Comparison of ENCODE assay signal across 8 mouse cellular contexts in the genomic region with DNA sequence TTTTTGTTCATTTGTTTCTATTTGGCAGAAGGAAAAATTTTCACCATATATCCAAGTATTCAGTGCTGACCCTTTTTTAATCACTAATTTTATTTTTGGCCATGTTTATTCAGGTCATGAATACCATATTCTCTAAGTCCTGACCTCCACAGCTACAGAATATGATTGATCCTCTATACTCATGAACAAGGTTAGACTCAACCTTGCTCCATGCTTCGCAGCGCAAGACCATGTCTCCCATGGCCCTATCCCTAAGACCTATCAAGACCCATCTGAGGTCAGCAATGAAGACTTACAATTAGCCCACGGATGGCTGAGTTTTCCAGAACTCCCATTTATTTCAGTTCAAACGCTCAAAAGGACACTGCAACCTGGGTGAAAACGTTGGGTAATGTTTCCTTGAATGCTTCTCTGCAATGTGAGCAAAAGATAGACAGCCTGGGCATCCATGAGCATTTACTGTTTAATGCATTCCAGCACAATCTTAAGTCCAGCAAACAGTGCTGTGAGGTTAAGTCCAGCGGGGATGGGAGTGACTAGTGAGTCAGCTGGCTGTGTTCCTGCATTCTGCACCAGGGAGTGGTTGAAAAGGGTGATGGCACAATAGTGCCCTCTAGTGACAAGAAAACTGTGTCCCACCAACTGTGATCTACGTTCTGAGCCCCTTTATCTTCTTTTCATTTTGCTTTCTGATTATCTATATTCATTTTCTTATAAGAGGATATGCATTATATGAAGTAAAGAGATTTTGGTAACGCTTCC.
A peak's percentile ranks its signal among the peaks of the same experiment; 100 is the strongest.
DNase-seq lines count a peak whose midpoint lies in the region; ATAC-seq and TF ChIP-seq lines count a peak whose summit lies in the region.

No protein-coding gene starts in this region.

- H3K36me3 ChIP-seq in midbrain, embryonic 11.5 days (ENCODE audit: control insufficient read depth, insufficient read depth, low read length): no peaks in the 10 kb centered on the region
- H3K36me3 ChIP-seq in midbrain, embryonic 15.5 days (replicated peaks): no peaks in the 10 kb centered on the region
- H3K36me3 ChIP-seq in forebrain, embryonic 13.5 days (ENCODE audit: poor library complexity, severe bottlenecking): no peaks in the 10 kb centered on the region
- no peaks in the 10 kb centered on the region for H3K36me3 ChIP-seq in limb, embryonic 14.5 days (ENCODE audit: control insufficient read depth, insufficient read depth, low read length)

- no peak overlapping the region for H3K4me3 ChIP-seq in midbrain, embryonic 11.5 days (ENCODE audit: low read depth, low read length)
- no peak overlapping the region for H3K4me3 ChIP-seq in midbrain, embryonic 15.5 days
- no peak overlapping the region for H3K4me3 ChIP-seq in forebrain, embryonic 13.5 days
- H3K4me3 ChIP-seq in limb, embryonic 14.5 days (replicated peaks; ENCODE audit: low read length): no peak overlapping the region

- H3K4me1 ChIP-seq in midbrain, embryonic 11.5 days (ENCODE audit: control insufficient read depth, insufficient read depth, low read length): no peaks in the 10 kb centered on the region
- H3K4me1 ChIP-seq in midbrain, embryonic 15.5 days: no peaks in the 10 kb centered on the region
- no peaks in the 10 kb centered on the region for H3K4me1 ChIP-seq in forebrain, embryonic 13.5 days
- H3K4me1 ChIP-seq in limb, embryonic 14.5 days (ENCODE audit: control insufficient read depth, insufficient read depth, low read length): no peaks in the 10 kb centered on the region

- H3K27me3 ChIP-seq in midbrain, embryonic 11.5 days (ENCODE audit: control insufficient read depth, insufficient read depth, low read length): no peaks in the 10 kb centered on the region
- no peaks in the 10 kb centered on the region for H3K27me3 ChIP-seq in midbrain, embryonic 15.5 days (replicated peaks)
- H3K27me3 ChIP-seq in forebrain, embryonic 13.5 days: no peaks in the 10 kb centered on the region
- no peaks in the 10 kb centered on the region for H3K27me3 ChIP-seq in limb, embryonic 14.5 days (ENCODE audit: control insufficient read depth, insufficient read depth, low read length)

- peak; percentile 88 for ATAC-seq in midbrain, embryonic 11.5 days (ENCODE audit: low FRiP score)
- no peak for ATAC-seq in midbrain, embryonic 15.5 days (replicated peaks)
- peak; percentile 65; the same call in 1 of the 2 replicates for ATAC-seq in forebrain, embryonic 13.5 days
- ATAC-seq in limb, embryonic 14.5 days (ENCODE audit: low FRiP score, low read depth): no peak
- no peak for ATAC-seq in erythroblast, adult 5-6 weeks (replicated peaks; ENCODE audit: low FRiP score, poor library complexity, severe bottlenecking)

- DNase-seq in midbrain, embryonic 11.5 days (ENCODE audit: low spot score, missing footprints): peak; percentile 89
- peak; percentile 70 for DNase-seq in brain, adult 2 months (ENCODE audit: low read depth, low spot score)
- DNase-seq in kidney, adult 9 months: peak; percentile 67
- peak; percentile 74 for DNase-seq in limb, embryonic 14.5 days (ENCODE audit: low spot score)
- DNase-seq in retina, postnatal 1 day: peak; percentile 76

- H3K9ac ChIP-seq in midbrain, embryonic 11.5 days (ENCODE audit: low read length): no peak overlapping the region
- no peak overlapping the region for H3K9ac ChIP-seq in midbrain, embryonic 15.5 days
- no peak overlapping the region for H3K9ac ChIP-seq in forebrain, embryonic 13.5 days
- H3K9ac ChIP-seq in limb, embryonic 14.5 days (ENCODE audit: low read depth, low read length, severe bottlenecking): no peak overlapping the region

- H3K27ac ChIP-seq in midbrain, embryonic 11.5 days (ENCODE audit: low read depth, low read length): no peak overlapping the region
- H3K27ac ChIP-seq in midbrain, embryonic 15.5 days: no peak overlapping the region
- no peak overlapping the region for H3K27ac ChIP-seq in forebrain, embryonic 13.5 days
- no peak overlapping the region for H3K27ac ChIP-seq in limb, embryonic 14.5 days (replicated peaks; ENCODE audit: low read depth, low read length)

- H3K4me2 ChIP-seq in midbrain, embryonic 11.5 days: no peak overlapping the region
- no peak overlapping the region for H3K4me2 ChIP-seq in midbrain, embryonic 15.5 days
- no peak overlapping the region for H3K4me2 ChIP-seq in forebrain, embryonic 13.5 days
- no peak overlapping the region for H3K4me2 ChIP-seq in limb, embryonic 14.5 days (replicated peaks; ENCODE audit: low read depth, low read length, severe bottlenecking)

- WGBS in midbrain, embryonic 11.5 days: 52% methylated on average over 8 of the region's 8 CpGs
- 52% methylated on average over 8 of the region's 8 CpGs for WGBS in midbrain, embryonic 15.5 days
- WGBS in forebrain, embryonic 13.5 days: 49% methylated on average over 8 of the region's 8 CpGs
- WGBS in limb, embryonic 14.5 days: 58% methylated on average over 8 of the region's 8 CpGs

- TF ChIP-seq POLR2A in limb, embryonic 14.5 days (IDR thresholded peaks at IDR 0.05; ENCODE audit: borderline replicate concordance, extremely low read depth, insufficient read depth, insufficient read length): no peak

- H3K9me3 ChIP-seq in midbrain, embryonic 11.5 days (ENCODE audit: control insufficient read depth, low read length): no peaks in the 10 kb centered on the region
- H3K9me3 ChIP-seq in midbrain, embryonic 15.5 days: no peaks in the 10 kb centered on the region
- H3K9me3 ChIP-seq in forebrain, embryonic 13.5 days (replicated peaks): no peaks in the 10 kb centered on the region
- H3K9me3 ChIP-seq in limb, embryonic 14.5 days (ENCODE audit: control insufficient read depth, low read length): no peaks in the 10 kb centered on the region

Comparison
In these comparisons a context has a peak if more than half of its experiments do, and no peak if none do; other contexts are left out.
1. ATAC-seq: peak in midbrain, embryonic 11.5 days (single experiment) and forebrain, embryonic 13.5 days (single experiment); none in midbrain, embryonic 15.5 days (single experiment), limb, embryonic 14.5 days (single experiment) and erythroblast, adult 5-6 weeks (single experiment).
2. Peak in every context shown above with its lines, with median percentiles within 50 percentile points of each other: DNase-seq.